Mouse (Mus musculus) megakaryocyte, embryonic 14.5 days (primary cell): ENCODE results near the gene Drp2. TPM values are rescaled to one million over a fixed set of nuclear protein-coding genes. Genes with fewer than 3 reads are reported as not detected.

Source experiments
- H3K27me3 ChIP-seq: replicated peaks from 2 replicates; pipeline ENCODE3; 2012; ENCODE audit warnings: inconsistent platforms
- H3K36me3 ChIP-seq: replicated peaks from 2 replicates; pipeline ENCODE3; 2012; ENCODE audit warnings: low read length, inconsistent platforms, mixed read lengths
- H3K4me1 ChIP-seq: 2 replicates; pipeline ENCODE4 v1.6.1; 2012; ENCODE audit warnings: inconsistent platforms
- H3K4me3 ChIP-seq: replicated peaks from 2 replicates; pipeline ENCODE3; 2012; ENCODE audit warnings: moderate library complexity, mild to moderate bottlenecking, inconsistent platforms
- H3K9me3 ChIP-seq: 2 replicates; pipeline ENCODE4 v1.6.1; 2012; ENCODE audit warnings: inconsistent platforms
- FLI1 ChIP-seq: IDR thresholded peaks from 2 replicates; pipeline ENCODE4 v1.6.1; 2012; ENCODE audit warnings: low read length, inconsistent platforms, mixed read lengths
- GATA1 ChIP-seq: IDR thresholded peaks from 3 replicates; pipeline ENCODE4 v1.6.1; 2012; ENCODE audit warnings: mixed read lengths, low read length, inconsistent platforms, borderline replicate concordance
- polyA plus RNA-seq: library from polyadenylated mRNA; stranded (reverse); fragments of >175 nt; gene quantifications from 2 replicates; pipeline ENCODE4 v1.2.3, GENCODE M21; 2012; ENCODE audit warnings: low replicate concordance; ENCODE audit not compliant: insufficient read depth

The Drp2 gene
- polyA plus RNA-seq, 1 experiment: not detected

DNA sequence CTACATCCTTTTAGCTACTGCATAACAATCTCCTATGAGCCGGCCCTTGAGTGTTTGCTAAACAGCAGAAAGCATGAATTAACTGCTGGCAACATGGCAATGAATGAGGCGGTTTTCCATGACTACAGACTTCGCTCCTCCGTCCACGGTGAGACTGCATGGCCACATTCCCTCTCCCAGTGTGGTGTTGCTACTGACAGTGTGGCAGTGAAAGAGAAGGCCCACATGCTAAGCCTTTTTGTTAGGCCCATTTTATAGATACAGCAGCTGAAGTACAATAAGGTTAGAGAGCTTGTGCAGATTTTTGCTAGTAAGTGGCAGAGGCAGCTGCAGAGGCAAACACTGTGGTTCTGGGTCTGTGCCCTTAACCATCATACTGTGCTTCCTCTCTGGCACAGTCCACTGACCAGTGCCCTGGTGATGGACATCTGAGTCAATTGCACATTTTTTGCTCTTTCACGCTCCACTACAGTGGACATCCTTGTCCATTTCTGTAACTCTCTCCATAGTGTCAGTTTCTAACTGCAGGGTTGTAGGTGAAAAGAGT is 5.1 kb downstream of the Drp2 start:
- TF ChIP-seq FLI1 (no peak), GATA1 (no peak)
- H3K36me3 ChIP-seq: no peaks in the 10 kb centered on the region
- peaks cover 19% of the 10 kb centered on the region for H3K27me3 ChIP-seq
- no peaks in the 10 kb centered on the region for H3K4me1 ChIP-seq
- no peak overlapping the region for H3K4me3 ChIP-seq
- H3K9me3 ChIP-seq: peaks cover 4% of the 10 kb centered on the region

DNA sequence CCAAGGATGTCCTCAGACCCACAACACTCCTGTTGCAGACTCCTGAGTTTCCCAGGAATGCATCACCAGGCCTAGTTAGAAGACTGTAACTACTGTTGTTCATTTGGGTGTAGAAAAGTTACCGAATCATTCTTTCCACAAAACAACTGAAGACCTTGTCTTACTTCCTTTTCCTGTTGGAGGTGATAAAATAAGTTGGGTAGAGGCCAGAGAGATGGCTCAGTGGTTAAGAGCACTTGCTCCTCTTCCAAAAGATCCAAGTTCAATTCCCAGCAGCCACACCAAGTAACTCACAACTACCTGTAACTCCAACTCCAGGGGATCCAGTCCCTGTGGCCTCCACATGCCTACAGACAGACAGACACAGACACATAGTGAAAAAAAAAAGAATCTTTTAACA is 7.7 kb downstream of the Drp2 start:
- Histone ChIP-seq H3K4me1 (no peaks in the 10 kb centered on the region), H3K27me3 (peaks cover 8% of the 10 kb centered on the region), H3K4me3 (no peak overlapping the region), H3K9me3 (peaks cover 4% of the 10 kb centered on the region), H3K36me3 (no peaks in the 10 kb centered on the region)
- TF ChIP-seq FLI1: no peak

DNA sequence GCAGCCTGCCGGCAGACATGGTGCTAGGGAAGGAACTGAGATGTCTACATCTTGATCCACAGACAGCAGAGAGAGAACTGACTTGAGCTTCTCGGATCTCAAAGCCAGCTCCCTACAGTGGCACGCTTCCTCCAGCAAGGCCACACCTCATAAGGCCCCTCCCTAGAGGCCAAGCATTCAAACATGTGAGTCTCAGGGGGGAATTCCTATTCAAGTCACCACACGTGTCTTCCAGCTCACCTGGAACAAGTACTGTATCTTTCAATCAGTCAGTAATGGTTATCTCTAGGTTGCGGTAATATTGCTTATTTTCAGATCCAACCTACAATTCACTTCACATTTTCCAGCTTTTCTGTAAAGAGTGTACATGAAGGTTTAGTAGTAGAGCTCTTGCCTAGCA is 15.7 kb downstream of the Drp2 start:
- Histone ChIP-seq H3K36me3 (no peaks in the 10 kb centered on the region), H3K9me3 (no peaks in the 10 kb centered on the region)
- TF ChIP-seq GATA1: no peak
- TF ChIP-seq FLI1: no peak

DNA sequence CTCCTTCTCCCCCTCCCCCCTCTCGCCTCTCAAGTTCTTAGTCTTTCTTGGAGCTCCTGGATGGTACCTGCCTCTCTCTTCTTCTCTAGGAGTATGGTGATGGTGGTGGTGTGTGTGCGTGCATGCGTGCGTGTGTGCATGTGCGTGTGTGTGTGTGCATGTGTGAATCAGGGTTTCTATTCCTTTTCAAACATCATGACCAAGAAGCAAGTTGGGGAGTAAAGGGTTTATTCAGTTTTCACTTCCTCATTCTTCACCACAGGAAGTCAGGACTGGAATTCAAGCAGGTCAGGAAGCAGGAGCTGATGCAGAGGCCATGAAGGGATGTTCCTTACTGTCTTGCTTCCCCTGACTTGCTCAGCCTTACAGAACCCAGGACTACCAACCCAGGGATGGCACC is 19.9 kb downstream of the Drp2 start:
- H3K9me3 ChIP-seq: no peaks in the 10 kb centered on the region
- no peaks in the 10 kb centered on the region for H3K36me3 ChIP-seq
- H3K4me3 ChIP-seq: no peak overlapping the region
- H3K4me1 ChIP-seq: no peaks in the 10 kb centered on the region
- TF ChIP-seq FLI1 (no peak), GATA1 (no peak)
- H3K27me3 ChIP-seq: peaks cover 11% of the 10 kb centered on the region

More for the DNA sequence above, 15.7 kb downstream of the Drp2 start:
- Histone ChIP-seq H3K4me3 (no peak overlapping the region), H3K27me3 (no peaks in the 10 kb centered on the region), H3K4me1 (no peaks in the 10 kb centered on the region)

DNA sequence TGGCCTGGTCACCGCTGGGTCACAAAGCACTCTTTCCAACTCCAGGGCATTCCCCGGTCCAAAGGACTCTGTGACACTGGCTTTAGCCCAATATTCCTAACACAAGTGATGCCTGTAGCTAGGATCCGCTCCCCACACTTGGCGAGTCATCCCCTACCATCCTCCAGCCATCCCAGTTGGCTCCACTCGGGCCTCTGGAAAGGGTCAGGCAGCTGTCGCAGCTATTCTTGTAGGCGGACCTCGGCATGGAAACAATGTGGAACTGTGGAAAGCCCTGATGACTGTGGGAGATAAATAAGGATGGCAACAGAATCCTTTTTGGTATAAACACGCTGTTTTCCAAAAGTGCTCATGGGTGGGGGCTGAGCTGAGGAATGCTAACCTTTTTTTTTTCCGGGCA is 21.4 kb downstream of the Drp2 start:
- no peaks in the 10 kb centered on the region for H3K4me1 ChIP-seq

DNA sequence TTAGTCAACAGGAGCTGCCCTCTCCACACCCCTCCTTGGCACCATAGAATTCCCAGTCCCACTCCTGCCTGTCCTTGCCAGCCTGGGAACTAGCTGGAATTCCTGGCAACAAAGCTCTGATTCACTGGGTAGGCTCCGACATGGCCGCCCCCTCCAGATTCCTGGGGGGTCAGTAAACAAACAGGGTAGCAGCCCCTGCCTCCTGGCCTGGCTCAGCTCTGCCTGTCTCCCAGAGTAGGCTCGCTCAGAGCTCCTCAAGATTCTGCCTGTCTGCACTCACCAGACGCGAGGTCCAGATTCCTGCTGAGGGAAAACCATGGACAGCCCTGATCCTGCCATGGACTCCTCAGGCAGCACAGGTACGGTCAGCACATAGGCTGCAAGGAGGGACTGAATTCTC is 22.5 kb downstream of the Drp2 start:
- Histone ChIP-seq H3K27me3 (peaks cover 18% of the 10 kb centered on the region), H3K36me3 (no peaks in the 10 kb centered on the region), H3K4me3 (no peak overlapping the region), H3K4me1 (no peaks in the 10 kb centered on the region), H3K9me3 (no peaks in the 10 kb centered on the region)
- TF ChIP-seq GATA1 (no peak), FLI1 (no peak)

More for the DNA sequence above, 21.4 kb downstream of the Drp2 start:
- Histone ChIP-seq H3K4me3 (no peak overlapping the region), H3K27me3 (peaks cover 18% of the 10 kb centered on the region), H3K36me3 (no peaks in the 10 kb centered on the region), H3K9me3 (no peaks in the 10 kb centered on the region)
- no peak for TF ChIP-seq FLI1
- TF ChIP-seq GATA1: no peak

DNA sequence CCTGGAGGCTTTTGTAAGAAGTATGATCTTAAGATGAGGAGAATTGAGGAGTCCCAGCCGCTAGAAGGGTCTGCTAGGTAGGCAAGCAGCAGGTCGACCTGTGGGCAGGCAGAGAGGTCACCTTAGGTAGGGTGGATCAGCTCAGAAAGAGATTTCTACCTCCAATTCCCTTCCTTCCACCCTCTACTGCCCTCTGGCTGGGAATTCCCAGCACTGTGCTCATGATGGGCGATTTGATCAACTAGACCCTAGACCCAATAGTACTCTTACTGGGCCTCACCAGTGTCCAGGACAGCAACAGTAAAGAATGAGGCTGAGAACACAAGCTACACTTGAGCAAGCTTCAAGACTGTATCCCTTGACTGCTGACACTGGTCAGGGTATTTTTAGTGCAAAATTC is 23.0 kb downstream of the Drp2 start:
- Histone ChIP-seq H3K4me1 (no peaks in the 10 kb centered on the region), H3K4me3 (no peak overlapping the region), H3K27me3 (peaks cover 18% of the 10 kb centered on the region), H3K9me3 (no peaks in the 10 kb centered on the region), H3K36me3 (no peaks in the 10 kb centered on the region)
- TF ChIP-seq FLI1 (no peak), GATA1 (no peak)

DNA sequence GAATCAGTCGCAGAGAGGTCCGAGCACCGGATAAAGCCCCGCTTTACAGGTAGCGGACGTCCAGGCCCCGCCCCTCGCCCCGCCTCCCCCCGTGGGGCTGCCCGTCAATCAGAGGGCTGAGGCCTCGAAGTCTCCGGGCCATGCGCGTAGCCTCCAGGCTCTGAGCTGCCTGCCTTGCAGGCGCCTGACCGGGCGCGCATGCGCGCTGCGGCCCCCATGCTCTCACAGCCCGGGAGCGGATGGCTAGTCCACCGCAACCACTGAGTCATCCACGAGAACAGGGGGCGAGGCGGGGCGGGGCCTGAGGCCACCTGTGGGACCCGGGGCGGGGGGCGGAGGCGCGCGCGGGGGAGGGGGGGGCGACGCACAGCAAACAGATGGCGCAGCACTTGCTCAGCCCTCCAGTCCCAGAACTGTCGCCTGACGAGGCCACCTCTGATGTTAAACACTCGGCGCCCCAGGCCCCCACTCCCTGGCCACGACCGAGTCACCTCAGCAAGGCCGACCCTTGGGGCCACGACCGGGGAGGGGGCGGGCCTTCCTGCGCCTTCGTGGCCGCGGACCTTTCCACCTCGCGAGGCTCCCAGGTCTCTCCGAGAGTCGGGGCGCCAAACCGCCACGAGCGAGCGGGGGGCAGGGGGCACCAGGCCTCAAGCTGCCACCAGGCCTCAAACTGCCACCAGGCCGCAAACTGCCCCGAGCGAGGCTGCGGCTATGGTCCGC is 70.8 kb downstream of the Drp2 start:
- TF ChIP-seq GATA1 (no peak), FLI1 (no peak)
- Histone ChIP-seq H3K27me3 (peaks cover 1% of the 10 kb centered on the region), H3K4me3 (no peak overlapping the region), H3K9me3 (peaks cover 12% of the 10 kb centered on the region), H3K36me3 (no peaks in the 10 kb centered on the region), H3K4me1 (no peaks in the 10 kb centered on the region)

DNA sequence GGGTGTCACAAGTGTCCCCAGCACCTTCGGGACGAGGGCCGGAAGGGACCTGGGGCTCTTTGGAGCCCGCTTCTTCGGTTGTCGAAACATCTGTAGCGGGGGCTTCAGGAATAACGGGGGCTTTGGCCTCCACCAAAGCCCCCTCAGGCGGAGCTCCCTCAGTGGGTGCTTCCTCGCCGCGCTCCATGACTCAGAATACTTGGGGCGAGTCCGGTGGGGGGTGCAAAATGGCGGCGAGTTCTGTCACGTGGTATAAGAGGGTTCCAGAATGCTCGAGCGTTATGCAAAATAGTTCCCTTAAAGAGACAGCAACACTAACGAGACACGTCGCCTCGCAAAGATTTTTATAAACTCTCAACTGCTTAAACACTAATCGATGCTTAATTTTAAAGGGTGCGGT is 71.9 kb downstream of the Drp2 start, which contains the start of gene Taf7l:
Taf7l (minus strand) TSS at position 201 of the 400 bp plus-strand sequence.
- Histone ChIP-seq H3K4me1 (no peaks in the 10 kb centered on the region), H3K4me3 (no peak within 1 kb of the TSS), H3K9me3 (peaks cover 12% of the 10 kb centered on the region), H3K36me3 (no peaks in the 10 kb centered on the region), H3K27me3 (no peaks in the 10 kb centered on the region)
- TF ChIP-seq FLI1 (no peak), GATA1 (no peak)

DNA sequence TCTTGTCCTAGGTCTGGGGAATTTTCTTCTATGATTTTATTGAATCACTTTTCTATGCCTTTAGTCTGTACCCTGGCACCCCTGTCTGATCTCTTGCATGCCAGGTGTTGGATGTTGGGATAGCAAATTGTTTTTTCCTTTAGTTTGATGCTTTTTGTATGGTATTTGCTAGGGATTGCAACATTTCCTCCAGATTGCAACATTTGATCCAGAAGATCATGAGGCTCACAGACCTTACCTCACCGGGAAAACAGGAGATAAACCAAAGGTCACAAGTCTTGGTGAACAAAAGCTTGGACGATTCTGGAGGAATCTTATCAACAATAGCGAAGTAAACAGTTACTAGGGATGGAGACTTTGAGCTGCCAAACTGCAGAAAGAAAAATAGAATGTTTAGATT is 77.4 kb downstream of the Drp2 start:
- Histone ChIP-seq H3K4me3 (no peak overlapping the region), H3K27me3 (peaks cover 6% of the 10 kb centered on the region), H3K9me3 (no peaks in the 10 kb centered on the region), H3K36me3 (no peaks in the 10 kb centered on the region), H3K4me1 (no peaks in the 10 kb centered on the region)
- TF ChIP-seq FLI1: no peak
- no peak for TF ChIP-seq GATA1
